Mouse (Mus musculus) natural killer cell, adult 2 months (primary cell): ENCODE measurements around the gene Tecta.

Experiments
- DNase-seq, 2 experiments: peaks; one replicate each; pipeline ENCODE4 v3.0.0; 2022; ENCODE audit warnings: low spot score in 2 of 2

The Tecta gene

DNA sequence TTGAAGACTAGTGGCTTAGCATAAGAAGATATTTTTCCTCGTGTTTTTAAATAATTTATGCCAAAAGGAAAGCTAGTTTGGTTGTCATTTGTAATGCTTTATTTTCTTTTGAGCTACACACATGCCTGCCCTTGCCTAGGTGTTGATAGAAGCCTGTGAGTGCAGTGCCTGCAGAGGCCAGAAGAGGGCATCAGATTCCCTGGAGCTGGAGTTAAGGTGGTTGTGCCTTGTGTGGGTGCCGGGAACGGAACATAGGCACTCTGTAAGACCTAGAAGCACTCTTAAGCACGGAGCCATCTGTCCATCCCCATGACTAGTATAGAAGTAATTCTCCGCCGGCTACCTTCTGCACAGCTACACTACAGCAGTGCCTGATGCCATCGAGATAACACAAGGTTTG, 79.1 kb downstream of the Tecta start:
- DNase-seq, result no peak

GRCm38 (mm10) chr9:42318455-42318987, 81.2 kb downstream of the Tecta start:
- no peak for DNase-seq

GRCm38 (mm10) chr9:42317337-42317736, 82.4 kb downstream of the Tecta start:
- DNase-seq, result no peak

- no peak for DNase-seq
These were observed 83.9 kb downstream of the Tecta start for GRCm38 (mm10) chr9:42315816-42316215.

GRCm38 (mm10) chr9:42314959-42315358, 84.8 kb downstream of the Tecta start:
- no peak for DNase-seq

- DNase-seq, result no peak
These were observed 85.3 kb downstream of the Tecta start for GRCm38 (mm10) chr9:42314388-42314787.

GRCm38 (mm10) chr9:42313872-42314271, 85.9 kb downstream of the Tecta start:
- DNase-seq, result no peak

- no peak for DNase-seq
These were observed 88.4 kb downstream of the Tecta start for GRCm38 (mm10) chr9:42311311-42311710.

DNA sequence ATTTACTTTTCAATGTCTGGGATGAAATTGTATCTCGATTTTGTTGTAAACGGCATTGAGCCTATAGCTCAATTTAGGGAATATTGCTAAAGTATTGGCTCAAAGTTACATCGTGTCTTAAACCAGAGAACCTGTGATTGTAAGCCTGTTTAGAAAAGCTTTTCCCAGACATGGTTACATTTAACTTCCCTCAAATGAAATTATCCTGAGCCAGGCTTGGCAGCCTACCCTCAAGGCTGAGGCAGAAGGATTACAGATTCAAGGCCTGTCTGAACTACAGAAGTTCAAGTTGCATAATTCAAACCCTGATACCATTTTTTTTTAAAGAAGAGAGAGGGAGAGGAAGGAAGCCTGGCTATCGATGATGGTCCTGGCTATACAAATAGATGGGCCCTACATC, 95.8 kb downstream of the Tecta start:
- DNase-seq, result no peak

- no peak for DNase-seq
These were observed 98.6 kb downstream of the Tecta start for GRCm38 (mm10) chr9:42301082-42301633.

DNA sequence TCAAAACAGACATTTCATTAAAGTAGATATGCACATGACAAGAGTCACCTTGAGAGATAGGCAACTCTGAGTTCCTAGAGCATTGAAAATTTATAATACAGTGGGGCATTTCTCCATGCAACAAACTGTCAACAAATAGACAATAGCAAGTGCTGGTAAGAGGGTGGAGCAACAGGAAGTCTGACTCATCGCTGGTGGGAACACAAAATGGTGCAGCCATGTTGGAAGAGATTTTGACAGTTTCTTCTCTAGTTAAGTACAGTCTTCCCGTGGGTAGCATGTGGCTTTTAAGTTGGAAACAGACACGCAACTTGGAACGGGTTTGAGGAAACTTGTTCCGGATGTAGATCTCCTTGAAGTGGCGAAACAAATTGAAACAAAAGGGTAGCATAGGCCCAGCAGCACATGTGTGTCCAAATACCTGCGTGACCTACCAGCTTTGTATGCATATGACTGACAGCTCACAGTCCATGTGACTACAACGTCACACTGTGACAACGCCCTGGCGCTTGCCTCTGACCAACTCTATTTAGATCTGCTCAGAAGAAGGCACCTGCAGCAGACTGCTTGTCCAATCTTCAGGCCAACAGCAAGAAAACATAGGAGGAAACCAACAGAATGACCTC, 103.3 kb downstream of the Tecta start:
- no peak for DNase-seq

- no peak for DNase-seq
These were observed 105.6 kb downstream of the Tecta start for GRCm38 (mm10) chr9:42294131-42294530.

GRCm38 (mm10) chr9:42293596-42293995, 106.1 kb downstream of the Tecta start:
- no peak for DNase-seq

GRCm38 (mm10) chr9:42293051-42293450, 106.7 kb downstream of the Tecta start:
- no peak for DNase-seq

DNA sequence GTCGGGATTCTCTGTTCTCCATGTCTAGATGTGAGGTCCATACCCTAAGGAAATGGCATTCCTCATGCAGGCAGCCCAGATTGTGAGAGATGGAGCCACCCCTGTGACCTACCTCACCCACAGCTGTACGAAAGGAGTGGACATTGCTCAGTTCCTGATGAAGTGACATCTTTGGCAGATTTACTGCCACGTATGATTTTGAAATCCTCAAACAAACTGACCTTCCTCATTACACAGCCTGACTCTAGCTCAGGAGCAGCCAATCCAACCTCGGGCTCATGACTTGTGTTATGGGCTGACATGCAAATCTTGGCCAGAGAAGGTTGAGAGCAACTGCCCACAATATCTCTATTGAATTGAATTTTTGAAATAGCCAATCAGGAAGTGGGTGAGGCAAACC, 120.1 kb downstream of the Tecta start:
- DNase-seq, result no peak
